Mouse (Mus musculus) G1E (cell line): ENCODE results near the gene Kif26a. TPM values are rescaled to one million over a fixed set of nuclear protein-coding genes. Genes with fewer than 3 reads are reported as not detected.

ENCODE experiments used
- ATAC-seq: 2 replicates; pipeline ENCODE4 v1.8.0; 2016; ENCODE audit warnings: mild to moderate bottlenecking; ENCODE audit not compliant: insufficient number of reproducible peaks, poor library complexity, low FRiP score, severe bottlenecking; ENCODE audit errors: extremely low read depth
- DNase-seq: peaks from one replicate; pipeline ENCODE4 v3.0.0; 2012; ENCODE audit warnings: low spot score
- H3K27me3 ChIP-seq: 2 replicates; pipeline ENCODE4 v1.6.1; 2012; ENCODE audit warnings: mild to moderate bottlenecking, low read length, inconsistent platforms; ENCODE audit not compliant: insufficient read depth
- H3K36me3 ChIP-seq: replicated peaks from 2 replicates; pipeline ENCODE3; 2012; ENCODE audit warnings: mild to moderate bottlenecking, inconsistent platforms
- H3K4me1 ChIP-seq: 2 replicates; pipeline ENCODE4 v1.6.1; 2012; ENCODE audit warnings: low read depth, low read length, inconsistent platforms, mixed read lengths; ENCODE audit not compliant: insufficient read depth
- H3K4me3 ChIP-seq: 2 replicates; pipeline ENCODE4 v1.5.1; 2012; ENCODE audit warnings: low read depth, mild to moderate bottlenecking, inconsistent platforms, low read length, moderate library complexity, mixed read lengths
- H3K9me3 ChIP-seq: replicated peaks from 2 replicates; pipeline ENCODE4 v1.6.1; 2012; ENCODE audit warnings: inconsistent platforms
- CTCF ChIP-seq: IDR thresholded peaks from 2 replicates; pipeline ENCODE4 v1.5.1; 2012; ENCODE audit warnings: low read depth, low read length, inconsistent platforms, mixed read lengths
- GATA1 ChIP-seq: IDR thresholded peaks from 2 replicates; pipeline ENCODE4 v1.6.1; 2012; ENCODE audit warnings: borderline replicate concordance, low read length, inconsistent platforms, mixed read lengths
- GATA2 ChIP-seq: IDR thresholded peaks from 2 replicates; pipeline ENCODE4 v1.6.1; 2012; ENCODE audit warnings: low read depth, low read length, inconsistent platforms, borderline replicate concordance
- POLR2AphosphoS5 ChIP-seq: IDR thresholded peaks from 2 replicates; pipeline ENCODE4 v1.6.1; 2012; ENCODE audit warnings: low read depth, low read length, inconsistent platforms; ENCODE audit not compliant: insufficient replicate concordance
- TAL1 ChIP-seq: conservative IDR thresholded peaks from 2 replicates; pipeline ENCODE4 v1.6.1; 2012; ENCODE audit warnings: low read depth, low read length, inconsistent platforms, mixed read lengths
- polyA plus RNA-seq: library from polyadenylated mRNA; stranded (reverse); fragments of >175 nt; gene quantifications from 2 replicates; pipeline ENCODE4 v1.2.3, GENCODE M21; 2012
- total RNA-seq, 2 experiments: library from RNA; stranded (forward) in 1 of 2; stranded (reverse) in 1 of 2; fragments of 200-1000 nt in 1 of 2; fragments of >200 nt in 1 of 2; fragmentation: Nextera tagmentation in 1 of 2; gene quantifications; 2 replicates each; pipeline ENCODE4 v1.2.3; 2014 to 2017

Kif26a gene
- total and polyA plus RNA-seq, 3 experiments: not detected

GRCm38 (mm10) chr12:112156804-112157203 lies 10.8 kb downstream of the Kif26a start:
- ATAC-seq: no peak
- H3K4me1 ChIP-seq: no peaks in the 10 kb centered on the region
- no peaks in the 10 kb centered on the region for H3K36me3 ChIP-seq
- no peaks in the 10 kb centered on the region for H3K9me3 ChIP-seq
- H3K27me3 ChIP-seq: peaks cover 2% of the 10 kb centered on the region; the same call in 1 of the 2 replicates
- no peak overlapping the region for H3K4me3 ChIP-seq
- no peak for DNase-seq
- TF ChIP-seq CTCF: no peak
- no peak for TF ChIP-seq TAL1
- no peak for TF ChIP-seq GATA1
- no peak for TF ChIP-seq POLR2AphosphoS5
- no peak for TF ChIP-seq GATA2

- no peaks in the 10 kb centered on the region for H3K36me3 ChIP-seq
- no peaks in the 10 kb centered on the region for H3K4me1 ChIP-seq
- ATAC-seq (no peak), DNase-seq (no peak)
- H3K27me3 ChIP-seq: peaks cover 2% of the 10 kb centered on the region; the same call in 1 of the 2 replicates
- H3K4me3 ChIP-seq: no peak overlapping the region
- no peaks in the 10 kb centered on the region for H3K9me3 ChIP-seq
- no peak for TF ChIP-seq TAL1
- 0 out of 2 replicates have a peak, but pooled peaks have one; percentile 6 for TF ChIP-seq CTCF
These were observed 12.2 kb downstream of the Kif26a start for GRCm38 (mm10) chr12:112158246-112158645.

- H3K4me3 ChIP-seq: no peak overlapping the region
- no peak for TF ChIP-seq CTCF
- TF ChIP-seq GATA2: no peak
- no peak for TF ChIP-seq TAL1
- TF ChIP-seq GATA1: no peak
- no peak for TF ChIP-seq POLR2AphosphoS5
- no peaks in the 10 kb centered on the region for H3K4me1 ChIP-seq
- DNase-seq: no peak
- H3K36me3 ChIP-seq: no peaks in the 10 kb centered on the region
- H3K9me3 ChIP-seq: no peaks in the 10 kb centered on the region
- peaks cover 2% of the 10 kb centered on the region; the same call in 1 of the 2 replicates for H3K27me3 ChIP-seq
- no peak for ATAC-seq
These were observed 12.8 kb downstream of the Kif26a start for GRCm38 (mm10) chr12:112158784-112159183.

- ATAC-seq (no peak), DNase-seq (no peak)
- Histone ChIP-seq H3K36me3 (no peaks in the 10 kb centered on the region), H3K4me1 (no peaks in the 10 kb centered on the region), H3K27me3 (no peaks in the 10 kb centered on the region; the same call in 1 of the 2 replicates), H3K4me3 (no peak overlapping the region), H3K9me3 (no peaks in the 10 kb centered on the region)
- no peak for TF ChIP-seq POLR2AphosphoS5
- no peak for TF ChIP-seq GATA1
- TF ChIP-seq CTCF: no peak
- TF ChIP-seq TAL1: no peak
- no peak for TF ChIP-seq GATA2
These were observed 18.2 kb downstream of the Kif26a start for GRCm38 (mm10) chr12:112163981-112164839.

GRCm38 (mm10) chr12:112164840-112165219 lies 18.8 kb downstream of the Kif26a start:
- ATAC-seq: no peak
- H3K27me3 ChIP-seq: no peaks in the 10 kb centered on the region; the same call in 1 of the 2 replicates

GRCm38 (mm10) chr12:112169240-112169639 lies 23.2 kb downstream of the Kif26a start:
- Histone ChIP-seq H3K9me3 (no peaks in the 10 kb centered on the region), H3K36me3 (no peaks in the 10 kb centered on the region), H3K27me3 (peaks cover 2% of the 10 kb centered on the region; the same call in 1 of the 2 replicates), H3K4me1 (no peaks in the 10 kb centered on the region), H3K4me3 (no peak overlapping the region)
- ATAC-seq (no peak), DNase-seq (no peak)
- no peak for TF ChIP-seq GATA2
- TF ChIP-seq CTCF: no peak
- no peak for TF ChIP-seq GATA1
- TF ChIP-seq TAL1: no peak
- no peak for TF ChIP-seq POLR2AphosphoS5

More at GRCm38 (mm10) chr12:112164840-112165219, 18.8 kb downstream of the Kif26a start:
- no peak for TF ChIP-seq GATA1
- TF ChIP-seq CTCF: no peak
- no peak for TF ChIP-seq TAL1
- TF ChIP-seq GATA2: no peak
- TF ChIP-seq POLR2AphosphoS5: no peak
- H3K4me1 ChIP-seq: no peaks in the 10 kb centered on the region
- no peaks in the 10 kb centered on the region for H3K36me3 ChIP-seq
- no peak overlapping the region for H3K4me3 ChIP-seq
- no peak for DNase-seq
- H3K9me3 ChIP-seq: no peaks in the 10 kb centered on the region
